9 mouse cellular contexts compared by ENCODE assay signal in genomic region chr10:111519620-111520370, GRCm38 (mm10). TPM values are rescaled to one million over a fixed set of nuclear protein-coding genes. Genes with fewer than 3 reads are reported as not detected.
DNase-seq lines count a peak whose midpoint lies in the region; ATAC-seq and TF ChIP-seq lines count a peak whose summit lies in the region.
"Had no signal": no experiment of that assay in that cellular context is flagged by ENCODE, and none has a peak within 500 bp of the region (broad histone marks: within the 10 kb centered on the region; RNA-seq: fewer than 3 reads in every experiment).

No protein-coding gene starts in this region.

- H3K27me3 ChIP-seq in cerebellum, adult 2 months (ENCODE audit: control insufficient read depth, insufficient read depth, low read length): no peaks in the 10 kb centered on the region
- no peaks in the 10 kb centered on the region for H3K27me3 ChIP-seq in heart, embryonic 13.5 days (replicated peaks)
- H3K27me3 ChIP-seq in limb, embryonic 12.5 days: no peaks in the 10 kb centered on the region
- H3K27me3 ChIP-seq: megakaryocyte, embryonic 14.5 days had no signal

- TF ChIP-seq POLR2A in cerebellum, adult 2 months (IDR thresholded peaks at IDR 0.05; ENCODE audit: borderline replicate concordance, insufficient read depth, low read length): peak; percentile 27; the same call in 1 of the 2 replicates

- H3K9ac ChIP-seq in heart, embryonic 13.5 days: peak overlapping the region; percentile 71
- H3K9ac ChIP-seq in limb, embryonic 12.5 days (replicated peaks): no peak overlapping the region

- no peak; the same call in 1 of the 2 replicates for ATAC-seq in heart, embryonic 13.5 days (ENCODE audit: extremely low read depth, insufficient number of reproducible peaks, low FRiP score, low TSS enrichment)
- no peak for ATAC-seq in limb, embryonic 12.5 days (ENCODE audit: insufficient number of reproducible peaks, insufficient read depth, low FRiP score, low TSS enrichment, low read depth)

- H3K4me2 ChIP-seq in heart, embryonic 13.5 days: peak overlapping the region; percentile 65
- H3K4me2 ChIP-seq in limb, embryonic 12.5 days: peak overlapping the region; percentile 21; the same call in 1 of the 2 replicates

- TF ChIP-seq CTCF in cerebellum, adult 2 months (IDR thresholded peaks at IDR 0.05; ENCODE audit: borderline replicate concordance, insufficient read depth, low read depth, low read length): no peak

- peaks cover 11% of the 10 kb centered on the region for H3K4me1 ChIP-seq in cerebellum, adult 2 months (ENCODE audit: control insufficient read depth, insufficient read depth, low read length)
- peaks cover 53% of the 10 kb centered on the region for H3K4me1 ChIP-seq in heart, embryonic 13.5 days
- peaks cover 55% of the 10 kb centered on the region for H3K4me1 ChIP-seq in limb, embryonic 12.5 days (replicated peaks)

- 6% methylated on average over 24 of the region's 24 CpGs for WGBS in cerebellum, adult 2 months
- 27% methylated on average over 24 of the region's 24 CpGs for WGBS in heart, embryonic 13.5 days
- 58% methylated on average over 24 of the region's 24 CpGs for WGBS in limb, embryonic 12.5 days

- H3K4me3 ChIP-seq in cerebellum, adult 2 months (replicated peaks; ENCODE audit: insufficient read depth, low read depth, low read length): peak overlapping the region; percentile 24
- H3K4me3 ChIP-seq in heart, embryonic 13.5 days: peak overlapping the region; percentile 43
- H3K4me3 ChIP-seq in limb, embryonic 12.5 days (replicated peaks): no peak overlapping the region
- H3K4me3 ChIP-seq: megakaryocyte, embryonic 14.5 days had no signal

- no peaks in the 10 kb centered on the region for H3K9me3 ChIP-seq in heart, embryonic 13.5 days
- H3K9me3 ChIP-seq in limb, embryonic 12.5 days: no peaks in the 10 kb centered on the region
- H3K9me3 ChIP-seq: megakaryocyte, embryonic 14.5 days had no signal

- H3K27ac ChIP-seq in cerebellum, adult 2 months (ENCODE audit: insufficient read depth, low read length): peak overlapping the region; percentile 9; the same call in 1 of the 2 replicates
- peak overlapping the region; percentile 87 for H3K27ac ChIP-seq in heart, embryonic 13.5 days (replicated peaks)
- peak overlapping the region; percentile 69 for H3K27ac ChIP-seq in limb, embryonic 12.5 days

- no peaks in the 10 kb centered on the region for H3K36me3 ChIP-seq in heart, embryonic 13.5 days
- H3K36me3 ChIP-seq in limb, embryonic 12.5 days: no peaks in the 10 kb centered on the region

- peak; percentile 54 for DNase-seq in adrenal gland, postnatal 14 days
- DNase-seq in adrenal gland, adult 18-20 months (ENCODE audit: low spot score in 2 of 2): no peak
- DNase-seq in cerebellum, adult 2 months: peak; percentile 66 to 79
- DNase-seq in gastrocnemius, postnatal 25 days: no peak
- DNase-seq in urinary bladder, postnatal 4 days (ENCODE audit: low spot score in 2 of 2): no peak
- DNase-seq in right cerebral cortex, postnatal 10 days (ENCODE audit: low spot score in 2 of 2): no peak

RNA-seq across cellular contexts. Expression of gene Phlda1, which starts 13.7 kb away (rescaled TPM):
- 50.8 and 76.7 TPM in 2 replicates for total RNA-seq in adrenal gland, postnatal 14 days (2021)
- 10 to 100 TPM; 47.8 to 82.2 TPM for total RNA-seq in adrenal gland, adult 18-20 months (2021)
- polyA plus RNA-seq in cerebellum, adult 2 months (2012; rRNA removed): 13.4 and 17.5 TPM in 2 replicates
- 23.9 and 24.8 TPM in 2 replicates for polyA plus RNA-seq in heart, embryonic 13.5 days (2015; fragmentation: Nextera tagmentation; extraction: Ambion mirVana)
- polyA plus RNA-seq in limb, embryonic 12.5 days (2016; fragmentation: Nextera tagmentation; extraction: Ambion mirVana): 28.2 and 35.3 TPM in 2 replicates
- 1 to 10 TPM; 3.4 to 3.7 TPM for total RNA-seq in gastrocnemius, postnatal 25 days (2021)

RNA-seq across cellular contexts. Expression of gene Nap1l1, which starts 46.8 kb away (rescaled TPM):
- 153 and 160 TPM in 2 replicates for total RNA-seq in adrenal gland, postnatal 14 days (2021)
- 100 to 1,000 TPM; 124 to 136 TPM for total RNA-seq in adrenal gland, adult 18-20 months (2021)
- polyA plus RNA-seq in cerebellum, adult 2 months (2012; rRNA removed): 108 and 117 TPM in 2 replicates
- polyA plus RNA-seq in heart, embryonic 13.5 days (2015; fragmentation: Nextera tagmentation; extraction: Ambion mirVana): 135 and 143 TPM in 2 replicates
- polyA plus RNA-seq in limb, embryonic 12.5 days (2016; fragmentation: Nextera tagmentation; extraction: Ambion mirVana): 314 and 324 TPM in 2 replicates
- total RNA-seq in gastrocnemius, postnatal 25 days (2021): 10 to 100 TPM; 44.2 to 52.7 TPM

Comparison
In these comparisons a context has a peak if more than half of its experiments do, and no peak if none do; other contexts are left out.
1. DNase-seq: peak in adrenal gland, postnatal 14 days (single experiment) and cerebellum, adult 2 months (2 of 2); none in adrenal gland, adult 18-20 months (0 of 2), gastrocnemius, postnatal 25 days (single experiment), urinary bladder, postnatal 4 days (0 of 2) and right cerebral cortex, postnatal 10 days (0 of 2).
2. H3K27ac ChIP-seq: peak in every context shown above with its lines; median percentile 87 in heart, embryonic 13.5 days; 69 in limb, embryonic 12.5 days; 9 in cerebellum, adult 2 months.
3. RNA of gene Phlda1, which starts 13.7 kb away (total RNA-seq): 47.8 to 82.2 TPM in adrenal gland, adult 18-20 months and 50.8 to 76.7 TPM in adrenal gland, postnatal 14 days; 3.4 to 3.7 TPM in gastrocnemius, postnatal 25 days; every median in the first group is over 10 times any median in the second.